Comparison of ENCODE assay signal across 8 mouse cellular contexts in the genomic region with DNA sequence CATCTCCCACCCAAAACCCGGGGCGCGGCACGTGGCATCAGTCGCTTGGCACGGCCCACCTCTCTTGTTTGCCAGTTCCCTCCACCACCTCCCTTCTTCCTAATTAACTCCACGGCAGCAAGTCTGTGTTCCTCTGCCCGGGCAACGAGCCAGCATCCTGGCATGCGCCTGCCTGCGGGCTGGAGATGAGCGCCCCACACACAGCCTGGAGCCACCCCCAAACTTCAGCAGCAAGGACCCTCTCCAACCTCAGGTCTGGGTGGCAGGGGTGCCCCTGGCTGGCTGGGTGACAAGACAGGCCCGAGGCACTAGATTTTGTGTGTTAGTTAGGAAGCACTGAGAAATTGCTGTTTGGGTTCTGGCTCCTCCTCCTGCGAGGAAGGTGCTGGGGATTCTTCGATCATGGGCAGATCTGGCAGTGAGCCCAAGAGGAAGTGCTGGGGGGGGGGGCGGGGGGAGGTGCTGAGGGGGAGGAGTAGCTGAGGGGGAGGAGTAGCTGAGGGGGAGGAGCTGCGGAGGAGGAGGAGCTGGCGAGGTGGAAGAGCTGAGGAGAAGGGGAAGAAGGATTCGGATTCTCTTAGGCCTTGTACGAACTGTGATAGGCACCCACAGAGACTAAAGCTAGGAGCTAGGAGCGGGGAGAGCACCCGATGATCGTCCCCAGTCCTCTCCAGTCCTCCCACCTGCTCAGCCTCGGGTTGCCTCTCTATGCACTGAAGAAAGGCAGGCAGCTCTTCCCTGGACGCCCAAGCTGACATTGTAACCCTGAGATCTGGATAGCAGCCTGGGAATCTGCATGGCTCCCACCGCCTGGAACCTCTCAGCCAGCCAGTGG. TPM values are rescaled to one million over a fixed set of nuclear protein-coding genes. Genes with fewer than 3 reads are reported as not detected.
DNase-seq lines count a peak whose midpoint lies in the region; ATAC-seq and TF ChIP-seq lines count a peak whose summit lies in the region.

No protein-coding gene starts in this region.

- no peaks in the 10 kb centered on the region for H3K27me3 ChIP-seq in heart, adult 2 months (ENCODE audit: control insufficient read depth, insufficient read depth, low read length)
- no peaks in the 10 kb centered on the region for H3K27me3 ChIP-seq in kidney, adult 2 months (replicated peaks; ENCODE audit: control insufficient read depth, insufficient read depth, low read length)
- peaks cover 56% of the 10 kb centered on the region for H3K27me3 ChIP-seq in limb, embryonic 10.5 days (ENCODE audit: low read depth, poor library complexity, severe bottlenecking)
- H3K27me3 ChIP-seq in midbrain, embryonic 13.5 days, result peaks cover 14% of the 10 kb centered on the region; the same call in 1 of the 2 replicates

- peak; percentile 43 for ATAC-seq in midbrain, embryonic 13.5 days

- TF ChIP-seq POLR2A in heart, adult 2 months (IDR thresholded peaks at IDR 0.05; ENCODE audit: insufficient read depth, low read depth, low read length), result peak; percentile 50; the same call in 1 of the 2 replicates
- TF ChIP-seq POLR2A in kidney, adult 2 months (IDR thresholded peaks at IDR 0.05; ENCODE audit: low read depth, low read length), result no peak

- no peaks in the 10 kb centered on the region for H3K9me3 ChIP-seq in limb, embryonic 10.5 days (replicated peaks)
- H3K9me3 ChIP-seq in midbrain, embryonic 13.5 days, result no peaks in the 10 kb centered on the region

- peak overlapping the region; percentile 63 for H3K9ac ChIP-seq in heart, adult 2 months (ENCODE audit: low read depth, low read length)
- peak overlapping the region; percentile 37; the same call in 1 of the 2 replicates for H3K9ac ChIP-seq in midbrain, embryonic 13.5 days (replicated peaks)

- intact Hi-C loops in heart, adult 2 months (cut with DNase I), result no loop called here

- no peak for TF ChIP-seq EP300 in heart, adult 2 months (IDR thresholded peaks at IDR 0.05; ENCODE audit: insufficient read depth, low read depth, low read length)

- no peaks in the 10 kb centered on the region for H3K36me3 ChIP-seq in heart, adult 2 months (ENCODE audit: control insufficient read depth, insufficient read depth, low read length)
- H3K36me3 ChIP-seq in kidney, adult 2 months (ENCODE audit: control insufficient read depth, insufficient read depth, low read length), result no peaks in the 10 kb centered on the region
- no peaks in the 10 kb centered on the region for H3K36me3 ChIP-seq in limb, embryonic 10.5 days
- H3K36me3 ChIP-seq in midbrain, embryonic 13.5 days, result no peaks in the 10 kb centered on the region

- H3K27ac ChIP-seq in heart, adult 2 months, result peak overlapping the region; percentile 79
- H3K27ac ChIP-seq in kidney, adult 2 months (ENCODE audit: insufficient read depth, low read depth, low read length), result no peak overlapping the region
- peak overlapping the region; percentile 80 for H3K27ac ChIP-seq in limb, embryonic 10.5 days
- H3K27ac ChIP-seq in midbrain, embryonic 13.5 days, result peak overlapping the region; percentile 82

- peaks cover 6% of the 10 kb centered on the region for H3K4me1 ChIP-seq in heart, adult 2 months (ENCODE audit: control insufficient read depth, insufficient read depth, low read length)
- 0 out of 2 replicates have a peak, but pooled peaks cover 5% of the 10 kb centered on the region for H3K4me1 ChIP-seq in kidney, adult 2 months (ENCODE audit: control insufficient read depth, insufficient read depth, low read length)
- peaks cover 52% of the 10 kb centered on the region for H3K4me1 ChIP-seq in limb, embryonic 10.5 days
- peaks cover 71% of the 10 kb centered on the region for H3K4me1 ChIP-seq in midbrain, embryonic 13.5 days (replicated peaks)

- H3K4me3 ChIP-seq in heart, adult 2 months, result peak overlapping the region; percentile 38
- peak overlapping the region; percentile 26; the same call in 1 of the 2 replicates for H3K4me3 ChIP-seq in kidney, adult 2 months (ENCODE audit: insufficient read depth, low read depth, low read length)
- peak overlapping the region; percentile 43 for H3K4me3 ChIP-seq in limb, embryonic 10.5 days
- peak overlapping the region; percentile 5; the same call in 1 of the 2 replicates for H3K4me3 ChIP-seq in midbrain, embryonic 13.5 days (replicated peaks)

- TF ChIP-seq CTCF in heart, adult 2 months (IDR thresholded peaks at IDR 0.05), result no peak
- no peak for TF ChIP-seq CTCF in kidney, adult 2 months (conservative IDR thresholded peaks at IDR 0.05; ENCODE audit: insufficient read depth, insufficient read length, low read depth, low read length)

- 4% methylated on average over 25 of the region's 26 CpGs for WGBS in heart, adult 2 months
- whole genome bisulfite sequencing in kidney, adult 2 months, result 6% methylated on average over 25 of the region's 26 CpGs
- 2% methylated on average over 25 of the region's 26 CpGs for WGBS in limb, embryonic 10.5 days
- WGBS in midbrain, embryonic 13.5 days, result 3% methylated on average over 25 of the region's 26 CpGs

- H3K79me2 ChIP-seq in heart, adult 2 months (replicated peaks; ENCODE audit: control insufficient read depth, insufficient read depth, low read length), result no peaks in the 10 kb centered on the region

- peak overlapping the region; percentile 40 for H3K4me2 ChIP-seq in midbrain, embryonic 13.5 days (replicated peaks)

- DNase-seq in adrenal gland, adult (ENCODE audit: inconsistent age in 2 of 2, low spot score in 1 of 2), result peak; percentile 88 to 94
- peak; percentile 71 for DNase-seq in embryo, embryonic 11 days
- peak; percentile 85 to 86 for DNase-seq in heart, adult 2 months
- peak; percentile 88 for DNase-seq in kidney, adult 2 months
- DNase-seq in limb, embryonic 10.5 days (ENCODE audit: low spot score), result peak; percentile 53
- peak; percentile 7 for DNase-seq in spleen, adult 12 weeks (ENCODE audit: low spot score)
- no peak for DNase-seq in c-Kit-positive CD71-positive TER-119-positive erythroid progenitor cells, embryonic 14.5 days (ENCODE audit: low spot score)

RNA-seq across cellular contexts. Expression of a gene that starts 1.3 kb away (rescaled TPM):
- total RNA-seq in heart, adult 2 months (2021), result not detected
- polyA plus RNA-seq in heart, adult 2 months (2012; rRNA removed), result 0.10 and 0.15 TPM in 2 replicates
- 0.05 TPM in 1 of 2 replicates, not detected in the other for polyA plus RNA-seq in kidney, adult 2 months (2012; rRNA removed)
- not detected in 2 replicates for polyA plus RNA-seq in limb, embryonic 10.5 days (2016; fragmentation: Nextera tagmentation; extraction: Ambion mirVana)
- polyA plus RNA-seq in midbrain, embryonic 13.5 days (2015; fragmentation: Nextera tagmentation; extraction: Ambion mirVana), result not detected in 2 replicates
